Mouse (Mus musculus) stomach, postnatal 0 days (tissue): ENCODE data around the gene Snrnp70.

Experiments used
- CTCF ChIP-seq: IDR thresholded peaks from 2 replicates; pipeline ENCODE4 v1.5.1; 2016; ENCODE audit warnings: antibody characterized with exemption, low read depth, mild to moderate bottlenecking, moderate library complexity
- EP300 ChIP-seq: optimal IDR thresholded peaks from 2 replicates; pipeline ENCODE3; 2016; ENCODE audit warnings: antibody characterized with exemption

DNA sequence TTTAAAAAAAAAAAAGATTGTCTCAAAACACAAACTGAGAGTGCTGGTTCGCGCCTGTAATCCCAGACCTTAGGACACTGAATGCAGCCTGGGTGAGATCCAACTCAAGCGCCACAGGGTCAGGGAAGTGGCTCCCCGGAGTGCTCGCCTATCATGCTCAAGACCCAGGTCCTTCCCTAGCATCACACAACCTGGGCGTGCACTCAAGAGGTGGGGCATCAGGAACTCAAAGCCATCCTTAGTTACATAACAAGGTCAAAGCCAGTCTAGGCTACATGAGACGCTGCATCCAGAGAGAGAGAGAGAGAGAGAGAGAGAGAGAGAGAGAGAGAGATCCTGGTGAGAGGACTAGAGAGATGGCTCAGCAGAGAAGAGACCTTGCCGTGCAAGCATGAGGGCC, 31.0 kb upstream of the Snrnp70 start:
- TF ChIP-seq CTCF, result no peak
- TF ChIP-seq EP300, result no peak
